In genomic region chr6:143479701-143480388, GRCm38 (mm10) we compare ENCODE assay signal across 14 mouse cellular contexts.
DNase-seq lines count a peak whose midpoint lies in the region; ATAC-seq and TF ChIP-seq lines count a peak whose summit lies in the region.
"Had no signal": no experiment of that assay in that cellular context is flagged by ENCODE, and none has a peak within 500 bp of the region (broad histone marks: within the 10 kb centered on the region; RNA-seq: fewer than 3 reads in every experiment).

No protein-coding gene starts in this region.

- H3K9me3 ChIP-seq in MEL (replicated peaks; ENCODE audit: insufficient read depth, low read length): no peaks in the 10 kb centered on the region
- no peaks in the 10 kb centered on the region; the same call in 1 of the 2 replicates for H3K9me3 ChIP-seq in liver, embryonic 16.5 days (replicated peaks; ENCODE audit: control insufficient read depth, low read length)
- H3K9me3 ChIP-seq in limb, embryonic 10.5 days (replicated peaks): no peaks in the 10 kb centered on the region
- H3K9me3 ChIP-seq: midbrain, embryonic 10.5 days had no signal

- H3K4me2 ChIP-seq in liver, embryonic 16.5 days (ENCODE audit: low read depth, low read length): no peak overlapping the region

- no peaks in the 10 kb centered on the region for H3K79me2 ChIP-seq in MEL (ENCODE audit: control insufficient read depth, insufficient read depth, low read length, poor library complexity)

- peak; percentile 78 for DNase-seq in MEL (ENCODE audit: low read depth, low spot score)
- DNase-seq in fibroblast of lung, adult 2 months (ENCODE audit: low read depth): peak; percentile 13
- no peak for DNase-seq in limb, embryonic 10.5 days (ENCODE audit: low spot score)
- DNase-seq in spleen, postnatal 10 days (ENCODE audit: low spot score in 2 of 2): no peak
- no peak for DNase-seq in adrenal gland, postnatal 10 days
- DNase-seq: cerebellum, adult 8-10 months; heart, postnatal 14 days; kidney, postnatal 14 days; right cerebral cortex, postnatal 25 days; thymus, postnatal 4 days had no signal

- WGBS in liver, embryonic 16.5 days (ENCODE audit: insufficient replicate concordance): 32% methylated on average over 6 of the region's 6 CpGs
- WGBS in limb, embryonic 10.5 days: 92% methylated on average over 6 of the region's 6 CpGs

- no peak overlapping the region; the same call in 1 of the 2 replicates for H3K9ac ChIP-seq in MEL (ENCODE audit: control insufficient read depth, low read depth, low read length, poor library complexity, severe bottlenecking)
- H3K9ac ChIP-seq in liver, embryonic 16.5 days (ENCODE audit: low read depth, low read length): no peak overlapping the region

- ATAC-seq in liver, embryonic 16.5 days (ENCODE audit: low read depth): peak; percentile 67
- ATAC-seq in megakaryocyte progenitor cell, adult 5-6 weeks (replicated peaks; ENCODE audit: poor library complexity): peak; percentile 75
- no peak for ATAC-seq in CD4-positive, CD25-positive, alpha-beta regulatory T cell, adult 4 months

- TF ChIP-seq EP300 in MEL (IDR thresholded peaks at IDR 0.05; ENCODE audit: low read depth in 1 of 2, low read length in 2 of 2): peak; percentile 59 to 76

- peaks cover 0 to 8% of the 10 kb centered on the region in 2 experiments; a peak in 1 of 4 replicates for H3K4me1 ChIP-seq in MEL (ENCODE audit: control insufficient read depth in 1 of 2, insufficient read depth in 2 of 2, low read length in 2 of 2)
- H3K4me1 ChIP-seq in liver, embryonic 16.5 days (ENCODE audit: control insufficient read depth, low read depth, low read length): no peaks in the 10 kb centered on the region; the same call in 1 of the 2 replicates
- peaks cover 4% of the 10 kb centered on the region; the same call in 1 of the 2 replicates for H3K4me1 ChIP-seq in limb, embryonic 10.5 days
- H3K4me1 ChIP-seq: midbrain, embryonic 10.5 days had no signal

- TF ChIP-seq RAD21 in MEL (IDR thresholded peaks at IDR 0.05; ENCODE audit: low read depth, low read length): no peak

- TF ChIP-seq CTCF in MEL (IDR thresholded peaks at IDR 0.05 in 2 of 3, conservative IDR thresholded peaks at IDR 0.05 in 1 of 3; ENCODE audit: control insufficient read depth in 1 of 3, insufficient read depth in 1 of 3, low read depth in 2 of 3, low read length in 3 of 3, poor library complexity in 1 of 3, severe bottlenecking in 1 of 3): no peak

- no peaks in the 10 kb centered on the region for H3K27me3 ChIP-seq in MEL (ENCODE audit: control insufficient read depth in 1 of 2, insufficient read depth in 2 of 2, low read length in 2 of 2)
- no peaks in the 10 kb centered on the region for H3K27me3 ChIP-seq in liver, embryonic 16.5 days (ENCODE audit: control insufficient read depth, insufficient read depth, low read depth, low read length)
- H3K27me3 ChIP-seq in limb, embryonic 10.5 days (ENCODE audit: low read depth, poor library complexity, severe bottlenecking): no peaks in the 10 kb centered on the region

- H3K27ac ChIP-seq in MEL (ENCODE audit: control insufficient read depth, low read depth, low read length): peak overlapping the region; percentile 69
- no peak overlapping the region for H3K27ac ChIP-seq in liver, embryonic 16.5 days (ENCODE audit: low read length)
- no peak overlapping the region for H3K27ac ChIP-seq in limb, embryonic 10.5 days
- H3K27ac ChIP-seq: midbrain, embryonic 10.5 days had no signal

- H3K36me3 ChIP-seq in MEL (ENCODE audit: control insufficient read depth in 1 of 2, insufficient read depth in 2 of 2, low read length in 2 of 2): peaks cover 0 to 5% of the 10 kb centered on the region in 2 experiments; a peak in 2 of 4 replicates
- H3K36me3 ChIP-seq in liver, embryonic 16.5 days (ENCODE audit: control insufficient read depth, insufficient read depth): no peaks in the 10 kb centered on the region
- H3K36me3 ChIP-seq in limb, embryonic 10.5 days: no peaks in the 10 kb centered on the region
- H3K36me3 ChIP-seq: midbrain, embryonic 10.5 days had no signal

- peak overlapping the region in 1 of 2 experiments; percentile 31; a peak in 1 of 4 replicates for H3K4me3 ChIP-seq in MEL (ENCODE audit: control insufficient read depth in 1 of 2, insufficient read depth in 1 of 2, low read depth in 2 of 2, low read length in 2 of 2)
- no peak overlapping the region for H3K4me3 ChIP-seq in liver, embryonic 16.5 days (ENCODE audit: low read depth, low read length)
- H3K4me3 ChIP-seq in limb, embryonic 10.5 days: no peak overlapping the region
- H3K4me3 ChIP-seq: midbrain, embryonic 10.5 days had no signal

- no peak for TF ChIP-seq POLR2A in MEL (IDR thresholded peaks at IDR 0.05; ENCODE audit: control insufficient read depth in 1 of 2, insufficient read depth in 1 of 2, low read depth in 1 of 2, low read length in 2 of 2, poor library complexity in 1 of 2)

TF ChIP-seq in MEL, 35 proteins besides CTCF, POLR2A, EP300 and RAD21:
- no peak for TF ChIP-seq UBTF (IDR thresholded peaks at IDR 0.05; ENCODE audit: borderline replicate concordance, insufficient read depth, low read depth, low read length)
- no peak for TF ChIP-seq MYB (IDR thresholded peaks at IDR 0.05; ENCODE audit: low read depth, low read length)
- TF ChIP-seq TCF12 (IDR thresholded peaks at IDR 0.05; ENCODE audit: low read depth, low read length): peak; percentile 35; the same call in 1 of the 2 replicates
- TF ChIP-seq BHLHE40 (IDR thresholded peaks at IDR 0.05; ENCODE audit: borderline replicate concordance, low read depth, low read length): peak; percentile 85
- TF ChIP-seq RCOR1 (IDR thresholded peaks at IDR 0.05; ENCODE audit: low read depth, low read length): peak; percentile 25; the same call in 1 of the 2 replicates
- peak; percentile 78 for TF ChIP-seq GATA1 (IDR thresholded peaks at IDR 0.05; ENCODE audit: low read depth, low read length)
- peak; percentile 70 for TF ChIP-seq ETS1 (IDR thresholded peaks at IDR 0.05; ENCODE audit: low read depth, low read length)
- no peak for TF ChIP-seq KAT2A (conservative IDR thresholded peaks at IDR 0.05; ENCODE audit: low read depth, low read length)
- TF ChIP-seq MXI1 (IDR thresholded peaks at IDR 0.05; ENCODE audit: low read depth, low read length): peak; percentile 44; the same call in 1 of the 2 replicates
- no peak for TF ChIP-seq E2F4 (IDR thresholded peaks at IDR 0.05; ENCODE audit: borderline replicate concordance, low read depth, low read length)
TF ChIP-seq in MEL: peak in this region for 6.

Comparison
In these comparisons a context has a peak if more than half of its experiments do, and no peak if none do; other contexts are left out.
1. DNase-seq: peak in MEL (single experiment) and fibroblast of lung, adult 2 months (single experiment); none in limb, embryonic 10.5 days (single experiment), spleen, postnatal 10 days (0 of 2) and adrenal gland, postnatal 10 days (single experiment).